Mouse (Mus musculus): ENCODE data around the gene Tspoap1.
A peak's percentile ranks its signal among the peaks of the same experiment; 100 is the strongest.

Gene Tspoap1

GRCm38 (mm10) chr11:87808236-87808635, 47.9 kb downstream of the Tspoap1 start:
- DNase-seq (ENCODE audit: low spot score in 2 of 2): no peak

- no peak for DNase-seq (ENCODE audit: low spot score in 2 of 2)
Measured at GRCm38 (mm10) chr11:87811396-87811795, 51.1 kb downstream of the Tspoap1 start.

- DNase-seq (ENCODE audit: low spot score in 2 of 2): no peak
Measured at GRCm38 (mm10) chr11:87814831-87815230, 54.5 kb downstream of the Tspoap1 start.

GRCm38 (mm10) chr11:87816707-87817442, 56.5 kb downstream of the Tspoap1 start:
- peak; percentile 25 to 56 for DNase-seq (ENCODE audit: low spot score in 2 of 2)

GRCm38 (mm10) chr11:87817443-87817773, 57.1 kb downstream of the Tspoap1 start:
- DNase-seq (ENCODE audit: low spot score in 2 of 2): no peak

- DNase-seq (ENCODE audit: low spot score in 2 of 2): no peak
Measured at GRCm38 (mm10) chr11:87821502-87821901, 61.2 kb downstream of the Tspoap1 start.

- DNase-seq (ENCODE audit: low spot score in 2 of 2): no peak
Measured at GRCm38 (mm10) chr11:87828239-87828900, 68.0 kb downstream of the Tspoap1 start, which contains the start of gene Lpo. Gene Lpo, minus strand, starts transcription at chr11:87828289.
